Mouse (Mus musculus) heart, embryonic 12.5 days (tissue): ENCODE measurements around the gene Pappa2. TPM values are rescaled to one million over a fixed set of nuclear protein-coding genes. Genes with fewer than 3 reads are reported as not detected.

Experiments
- ATAC-seq: fragments of 200-750 bp; cut with Nextera tagmentation; 2 replicates; pipeline ENCODE4 v1.8.0; 2017; ENCODE audit warnings: moderate TSS enrichment, moderate library complexity; ENCODE audit not compliant: insufficient number of reproducible peaks, low FRiP score
- H3K27ac ChIP-seq: fragments of 300-500 bp; sonication (generic); 2 replicates; pipeline ENCODE4 v1.5.1; 2016; ENCODE audit warnings: mild to moderate bottlenecking, moderate library complexity; ENCODE audit not compliant: poor library complexity, severe bottlenecking
- H3K27me3 ChIP-seq: fragments of 300-500 bp; sonication (generic); replicated peaks from 2 replicates; pipeline ENCODE4 v1.6.1; 2016; ENCODE audit warnings: mild to moderate bottlenecking, moderate library complexity
- H3K36me3 ChIP-seq: fragments of 300-500 bp; sonication (generic); 2 replicates; pipeline ENCODE4 v1.6.1; 2016; ENCODE audit warnings: mild to moderate bottlenecking, moderate library complexity
- H3K4me1 ChIP-seq: fragments of 300-500 bp; sonication (generic); replicated peaks from 2 replicates; pipeline ENCODE4 v1.6.1; 2016; ENCODE audit warnings: mild to moderate bottlenecking
- H3K4me2 ChIP-seq: fragments of 300-500 bp; sonication (generic); 2 replicates; pipeline ENCODE4 v1.6.1; 2016; ENCODE audit warnings: mild to moderate bottlenecking, moderate library complexity
- H3K4me3 ChIP-seq: fragments of 300-500 bp; sonication (generic); 2 replicates; pipeline ENCODE4 v1.5.1; 2016; ENCODE audit warnings: mild to moderate bottlenecking
- H3K9ac ChIP-seq: fragments of 300-500 bp; sonication (generic); 2 replicates; pipeline ENCODE4 v1.6.1; 2016; ENCODE audit warnings: mild to moderate bottlenecking, moderate library complexity
- H3K9me3 ChIP-seq: fragments of 300-500 bp; sonication (generic); replicated peaks from 2 replicates; pipeline ENCODE4 v1.6.1; 2016; ENCODE audit warnings: mild to moderate bottlenecking, moderate library complexity
- WGBS: fragments of 180-500 bp; shearing (Covaris S2); methylation state at CpG from one replicate; pipeline ENCODE4 v1.1.7; 2016; 5-methylcytosine and 5-hydroxymethylcytosine counted together
- polyA plus RNA-seq: library from polyadenylated mRNA; unstranded; fragments of >200 nt; fragmentation: Nextera tagmentation; extraction: Ambion mirVana; gene quantifications from 2 replicates; pipeline ENCODE4 v1.2.1, GENCODE M21; 2016

Gene Pappa2
- polyA plus RNA-seq, 1 experiment from 2014 or later = 0.24 TPM

DNA sequence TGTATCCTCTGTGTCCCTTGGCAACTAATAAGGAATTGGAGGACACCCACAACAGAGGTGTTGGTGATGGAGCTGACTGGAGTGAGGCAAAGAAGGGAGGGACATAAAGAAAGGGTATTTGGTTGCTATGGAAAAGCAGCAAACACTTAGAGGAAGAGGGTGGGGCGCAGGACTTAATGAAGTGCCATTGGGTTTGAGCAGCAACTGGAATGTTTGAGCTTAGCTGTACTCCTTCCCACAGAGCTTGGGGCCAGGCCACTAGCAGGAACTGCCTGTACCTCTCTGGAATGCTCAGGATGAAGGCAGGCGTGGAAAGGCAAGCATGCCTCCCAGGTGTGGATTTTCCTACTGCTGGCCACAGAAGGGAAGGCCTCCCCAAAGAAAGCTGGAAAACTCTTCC is 281.0 kb downstream of the Pappa2 start:
- no peaks in the 10 kb centered on the region for H3K9me3 ChIP-seq
- H3K9ac ChIP-seq = no peak overlapping the region
- H3K27me3 ChIP-seq = no peaks in the 10 kb centered on the region
- H3K4me1 ChIP-seq = no peaks in the 10 kb centered on the region
- 74% methylated on average over 2 of the region's 2 CpGs for WGBS
- ATAC-seq = no peak
- no peak overlapping the region for H3K4me2 ChIP-seq
- H3K36me3 ChIP-seq = no peaks in the 10 kb centered on the region
- H3K4me3 ChIP-seq = no peak overlapping the region
- H3K27ac ChIP-seq = no peak overlapping the region

DNA sequence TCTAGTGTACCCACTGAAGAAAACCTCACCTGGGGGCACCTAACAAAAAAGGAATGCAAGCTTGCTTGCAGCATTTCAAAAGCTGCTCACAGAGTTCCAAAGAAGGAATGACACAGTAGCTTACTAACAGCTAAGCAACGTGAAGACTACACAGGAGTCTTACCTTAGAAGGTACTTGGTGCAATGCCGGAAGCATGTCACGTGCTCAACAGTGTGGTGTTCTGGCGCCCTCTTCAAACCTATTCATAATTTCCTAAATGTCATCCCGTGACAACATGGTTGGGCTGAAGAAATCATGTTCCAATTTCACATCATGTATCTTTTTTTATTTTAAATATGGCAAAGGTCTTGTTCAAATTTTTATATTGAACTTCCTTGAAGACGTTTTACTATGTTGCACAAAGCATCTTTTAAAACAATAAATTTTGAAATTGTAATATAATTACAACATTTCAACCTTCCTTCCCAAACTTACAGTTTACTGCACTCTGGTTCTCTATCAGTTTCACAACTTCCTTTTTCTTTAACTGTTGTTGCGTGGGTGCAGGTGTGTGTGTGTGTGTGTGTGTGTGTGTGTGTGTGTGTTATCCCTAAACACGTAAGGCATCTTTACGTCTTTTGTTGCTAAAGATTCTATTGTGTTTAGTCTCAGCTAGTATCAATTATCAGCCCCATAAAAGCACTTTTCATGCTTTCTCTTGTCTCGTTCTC is 282.3 kb downstream of the Pappa2 start:
- H3K27me3 ChIP-seq = no peaks in the 10 kb centered on the region
- H3K9me3 ChIP-seq = no peaks in the 10 kb centered on the region
- no peak for ATAC-seq
- no peaks in the 10 kb centered on the region for H3K36me3 ChIP-seq
- no peak overlapping the region for H3K4me3 ChIP-seq
- H3K4me2 ChIP-seq = no peak overlapping the region
- H3K27ac ChIP-seq = no peak overlapping the region
- no peak overlapping the region for H3K9ac ChIP-seq
- H3K4me1 ChIP-seq = no peaks in the 10 kb centered on the region
- 80% methylated on average over 10 of the region's 10 CpGs for WGBS

DNA sequence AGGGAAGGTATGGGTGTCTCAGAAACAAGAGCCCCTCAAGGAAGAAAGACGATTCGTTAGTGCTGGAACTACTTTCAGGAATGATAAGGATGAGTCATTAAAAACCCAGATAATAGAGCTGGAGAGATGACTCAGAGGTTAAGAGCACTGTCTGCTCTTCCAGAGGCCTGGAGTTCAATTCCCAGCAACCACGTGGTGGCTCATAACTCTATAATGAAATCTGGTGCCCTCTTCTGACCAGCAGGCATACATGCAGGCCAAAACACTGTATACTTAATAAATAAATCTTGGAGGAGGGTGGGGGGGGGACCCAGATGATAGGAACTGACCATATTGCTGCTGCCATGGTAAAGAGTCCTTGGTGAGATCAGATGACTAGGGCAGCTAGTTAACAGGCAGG is 282.9 kb downstream of the Pappa2 start:
- no peaks in the 10 kb centered on the region for H3K36me3 ChIP-seq
- 39% methylated on average over 3 of the region's 3 CpGs for WGBS
- no peak overlapping the region for H3K4me3 ChIP-seq
- ATAC-seq = no peak
- H3K4me1 ChIP-seq = no peaks in the 10 kb centered on the region
- no peak overlapping the region for H3K27ac ChIP-seq
- no peak overlapping the region for H3K4me2 ChIP-seq
- no peaks in the 10 kb centered on the region for H3K27me3 ChIP-seq
- no peak overlapping the region for H3K9ac ChIP-seq
- no peaks in the 10 kb centered on the region for H3K9me3 ChIP-seq

DNA sequence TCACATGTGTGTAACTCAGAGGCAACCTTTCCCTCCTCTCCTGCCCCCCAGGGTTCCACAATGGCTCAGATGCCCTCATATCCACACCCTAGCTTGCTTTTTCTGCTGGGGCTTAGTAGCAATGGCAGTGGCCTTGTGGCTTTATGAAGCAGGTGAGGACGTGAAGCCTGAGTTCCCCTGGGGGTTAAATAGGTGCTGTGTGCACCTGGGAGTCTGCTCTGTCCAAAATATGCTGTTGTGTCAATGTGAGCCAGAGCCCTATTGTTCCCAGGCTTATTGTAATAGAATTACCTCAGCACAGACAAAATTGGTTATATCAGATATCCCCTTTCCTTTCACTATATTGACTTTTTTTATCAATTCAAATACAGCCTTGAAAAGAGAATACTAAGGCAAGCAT is 292.6 kb downstream of the Pappa2 start:
- Histone ChIP-seq H3K9ac (no peak overlapping the region), H3K27ac (no peak overlapping the region), H3K36me3 (no peaks in the 10 kb centered on the region), H3K4me1 (no peaks in the 10 kb centered on the region), H3K4me2 (no peak overlapping the region), H3K27me3 (no peaks in the 10 kb centered on the region), H3K9me3 (no peaks in the 10 kb centered on the region), H3K4me3 (no peak overlapping the region)
- 46% methylated on average over 1 of the region's 1 CpGs for WGBS
- ATAC-seq = no peak

DNA sequence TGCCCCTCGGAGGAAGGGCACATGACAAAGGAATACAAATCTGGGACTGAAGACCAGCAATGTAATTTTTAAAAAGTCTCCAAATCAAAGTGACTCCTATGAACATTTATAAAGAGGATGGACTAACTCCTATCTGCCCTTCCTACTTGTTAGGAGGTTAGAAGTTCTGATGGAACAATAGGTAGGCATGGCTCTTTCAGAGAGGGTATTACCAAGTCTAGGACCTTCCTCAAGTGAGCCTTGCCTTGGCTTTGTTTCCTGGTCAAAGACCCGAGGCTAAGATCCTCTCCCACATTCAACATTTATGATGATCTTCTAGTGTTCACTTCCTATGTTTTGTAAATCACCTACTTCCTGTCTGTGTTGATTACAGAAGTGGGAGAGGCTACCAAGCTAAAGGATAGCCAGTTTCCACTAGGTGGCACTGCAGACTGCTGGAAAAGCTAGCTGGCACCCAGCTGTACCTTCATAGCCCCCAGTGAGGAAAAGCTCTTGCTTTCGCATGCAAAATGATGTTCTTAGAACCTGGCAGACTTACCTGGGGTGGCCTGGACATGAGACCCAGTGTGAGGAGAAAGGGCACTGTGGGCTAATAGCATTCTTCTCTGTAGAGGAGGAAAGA is 310.2 kb downstream of the Pappa2 start:
- Histone ChIP-seq H3K27me3 (no peaks in the 10 kb centered on the region), H3K9ac (no peak overlapping the region), H3K9me3 (no peaks in the 10 kb centered on the region), H3K4me1 (no peaks in the 10 kb centered on the region), H3K36me3 (no peaks in the 10 kb centered on the region), H3K27ac (no peak overlapping the region), H3K4me3 (no peak overlapping the region), H3K4me2 (no peak overlapping the region)
- 38% methylated on average over 3 of the region's 3 CpGs for WGBS
- ATAC-seq = no peak

DNA sequence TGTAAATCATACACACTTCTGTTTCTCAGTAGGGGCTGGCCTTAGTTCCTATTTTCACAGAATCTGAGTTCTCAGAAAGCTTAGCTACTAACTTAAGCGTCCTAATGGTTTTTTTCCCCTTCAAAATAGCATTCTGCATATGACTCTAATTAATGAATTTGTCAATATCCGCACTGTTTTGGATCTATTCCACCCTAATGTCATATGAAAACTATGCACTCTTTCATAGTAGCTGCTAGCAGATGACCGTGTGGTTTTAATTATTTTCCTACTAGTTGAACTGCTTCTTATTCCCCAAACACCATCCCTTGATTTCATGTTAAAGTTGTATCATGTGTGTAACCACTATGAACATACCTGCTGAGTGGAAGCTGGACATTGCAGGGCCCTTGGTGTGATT is 314.3 kb downstream of the Pappa2 start:
- Histone ChIP-seq H3K9ac (no peak overlapping the region), H3K4me1 (no peaks in the 10 kb centered on the region), H3K4me3 (no peak overlapping the region), H3K27ac (no peak overlapping the region), H3K9me3 (no peaks in the 10 kb centered on the region), H3K4me2 (no peak overlapping the region), H3K27me3 (no peaks in the 10 kb centered on the region), H3K36me3 (no peaks in the 10 kb centered on the region)
- no peak for ATAC-seq
- WGBS = 69% methylated on average over 3 of the region's 3 CpGs
